Mouse (Mus musculus) layer of hippocampus, adult 2 months (tissue): ENCODE measurements around the gene Trim14. TPM values are rescaled to one million over a fixed set of nuclear protein-coding genes. Genes with fewer than 3 reads are reported as not detected.

Experiments used
- DNase-seq, 2 experiments: peaks; one replicate each; pipeline ENCODE4 v3.0.0; 2022; ENCODE audit warnings: low spot score in 2 of 2
- H3K27ac ChIP-seq: fragments of 200-600 bp; 2 replicates; pipeline ENCODE4 v1.8.1; 2022
- H3K4me3 ChIP-seq: fragments of 200-600 bp; 2 replicates; pipeline ENCODE4 v1.8.1; 2022; ENCODE audit warnings: mild to moderate bottlenecking
- CTCF ChIP-seq: fragments of 200-600 bp; conservative IDR thresholded peaks from 2 replicates; pipeline ENCODE4 v1.8.1; 2022; ENCODE audit warnings: antibody characterized with exemption, mild to moderate bottlenecking, moderate library complexity
- total RNA-seq, 2 experiments: library from RNA; stranded (reverse); gene quantifications; 2 replicates each; pipeline ENCODE4 v1.2.3; 2021

Trim14 gene
- total RNA-seq, 2 experiments from 2014 or later = 0.93 to 1.2 TPM

DNA sequence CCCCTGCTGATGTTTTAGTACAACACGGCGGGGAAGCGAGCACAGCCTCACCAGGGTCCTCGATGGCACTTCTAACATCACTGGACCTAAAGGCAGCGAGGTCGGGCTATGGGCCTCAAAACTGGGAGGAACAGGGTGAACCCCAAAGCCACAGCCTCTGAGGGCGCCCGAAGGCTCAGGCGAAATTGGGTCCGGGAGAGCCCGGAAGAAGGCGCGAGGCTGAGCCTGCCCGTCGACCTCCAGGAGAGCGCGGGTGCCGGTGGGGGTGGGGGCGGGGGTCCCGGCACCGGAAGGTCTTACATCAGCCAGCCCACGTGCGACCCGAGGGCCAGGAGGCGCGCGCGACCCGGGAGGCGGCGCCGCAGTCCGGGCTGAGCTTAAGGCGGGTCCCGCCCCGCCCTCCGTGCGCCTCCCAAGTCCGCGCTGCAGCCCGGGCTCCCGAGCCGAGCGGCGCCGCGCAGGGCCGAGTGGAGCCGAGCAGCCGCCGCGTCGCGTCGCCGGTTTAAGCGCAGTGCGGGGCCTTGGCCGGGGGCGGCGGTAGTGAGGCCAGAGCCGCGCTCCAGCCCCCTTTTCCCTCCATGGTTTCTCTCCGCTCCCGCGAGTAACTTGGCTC, 85.3 kb downstream of the Trim14 start, which contains the start of gene Anp32b:
Anp32b (plus strand) TSS at position 384 of the 613 bp plus-strand sequence.
- TF ChIP-seq CTCF = peak; percentile 81
- DNase-seq = peak; percentile 87 to 93
- Histone ChIP-seq H3K27ac (peak within 1 kb of the TSS; percentile 97), H3K4me3 (peak within 1 kb of the TSS; percentile 87)

DNA sequence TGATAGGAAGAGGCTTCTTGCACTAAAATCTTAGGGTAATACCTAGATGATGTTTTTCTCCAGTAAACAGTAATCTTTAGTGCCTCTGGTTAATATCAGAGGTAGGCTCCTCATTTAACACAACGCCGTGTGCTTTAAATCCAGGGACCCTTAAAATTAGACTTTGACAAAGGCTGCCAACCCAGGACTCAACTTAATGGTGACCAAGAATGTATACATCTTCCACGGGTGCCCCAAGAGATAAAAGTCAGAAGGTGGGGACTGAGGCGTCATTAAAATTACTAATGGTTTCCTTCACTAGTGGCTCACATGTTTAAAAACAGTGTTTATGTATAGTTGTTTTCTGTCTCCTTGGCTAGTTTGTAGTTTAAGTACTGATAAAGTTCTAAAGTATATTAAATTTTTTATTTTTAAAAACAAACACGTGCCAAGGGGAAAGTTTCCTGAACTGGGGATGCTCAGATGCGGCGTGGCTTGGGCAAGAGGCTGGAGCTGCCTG, 85.9 kb downstream of the Trim14 start:
- H3K27ac ChIP-seq = peak overlapping the region; percentile 97
- DNase-seq = no peak
- H3K4me3 ChIP-seq = peak overlapping the region; percentile 87
- no peak for TF ChIP-seq CTCF

DNA sequence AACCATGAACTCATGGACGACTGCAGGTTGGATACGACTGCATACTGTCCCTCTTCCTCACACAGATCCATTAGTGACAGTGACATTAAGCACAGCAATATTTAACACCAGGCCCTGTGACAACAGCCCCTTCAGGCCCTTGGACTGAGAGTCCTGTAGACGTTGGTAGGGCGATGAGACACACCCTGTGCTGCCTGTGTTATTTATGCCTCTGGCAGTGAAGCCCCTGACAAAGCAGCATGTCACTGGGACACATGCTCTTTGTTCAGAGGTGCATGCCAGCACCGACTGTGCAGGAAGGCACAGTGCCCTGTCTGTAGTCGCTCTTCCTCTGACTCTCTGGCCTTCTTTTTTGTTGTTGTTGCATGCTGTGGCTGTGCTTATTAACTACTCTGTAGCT, 87.1 kb downstream of the Trim14 start:
- H3K27ac ChIP-seq = no peak overlapping the region
- no peak for DNase-seq
- no peak for TF ChIP-seq CTCF

DNA sequence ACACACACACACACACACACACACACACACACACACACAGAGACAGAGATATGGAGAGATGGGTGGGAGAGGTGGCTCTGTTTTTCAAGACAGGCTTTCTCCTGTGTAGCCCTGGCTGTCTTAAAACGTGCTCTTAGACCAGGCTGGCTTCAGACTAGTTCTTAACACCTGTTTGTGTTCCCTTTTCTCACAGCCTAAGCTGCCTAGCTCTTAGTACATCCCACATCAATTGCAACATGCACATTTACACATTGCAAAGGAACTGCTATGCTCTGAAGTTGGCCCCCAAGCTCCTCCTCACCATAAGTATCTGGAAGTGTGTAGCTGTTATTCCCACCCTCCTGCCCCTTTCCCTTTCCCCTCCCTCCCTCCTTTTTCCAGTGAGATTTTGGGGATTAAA, 88.5 kb downstream of the Trim14 start:
- H3K4me3 ChIP-seq = no peak overlapping the region

More for the DNA sequence above, 87.1 kb downstream of the Trim14 start:
- no peak overlapping the region for H3K4me3 ChIP-seq

DNA sequence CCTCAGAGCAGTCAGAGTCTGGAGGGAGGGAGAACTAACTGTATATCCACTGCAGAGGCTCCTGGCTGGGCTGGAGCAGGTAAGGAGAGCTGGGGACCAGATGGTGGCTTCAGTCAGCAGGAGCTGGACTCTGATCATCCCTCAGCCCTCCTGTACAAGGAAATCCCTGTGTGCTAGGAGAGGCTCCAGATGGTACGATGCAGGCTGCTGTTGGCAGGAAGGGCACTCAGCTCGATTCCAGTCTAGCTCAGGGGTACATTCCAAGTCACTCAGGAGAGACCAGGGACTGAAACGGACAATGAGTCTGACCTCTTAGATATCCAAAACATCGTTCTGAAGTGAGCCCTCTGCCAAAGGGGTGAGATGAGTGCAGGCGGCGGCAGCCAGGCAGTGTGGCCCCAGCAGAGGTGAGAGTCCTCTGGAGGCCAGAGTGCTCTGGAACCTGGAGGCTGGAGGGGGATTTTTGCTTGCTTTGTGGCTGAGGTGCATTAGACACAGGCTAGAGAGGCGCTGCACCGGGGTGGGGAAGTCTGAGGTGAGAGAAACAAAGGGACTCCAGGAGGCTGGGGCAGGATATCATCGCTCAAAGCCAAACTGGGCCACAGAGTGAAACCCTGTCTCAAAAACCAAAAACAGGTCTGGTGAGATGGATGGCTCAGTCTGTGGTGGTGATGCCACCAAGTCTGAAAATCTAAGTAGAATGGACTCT, 90.5 kb downstream of the Trim14 start:
- no peak overlapping the region for H3K27ac ChIP-seq
- no peak overlapping the region for H3K4me3 ChIP-seq
- TF ChIP-seq CTCF = no peak
- no peak for DNase-seq

More for the DNA sequence above, 88.5 kb downstream of the Trim14 start:
- no peak overlapping the region for H3K27ac ChIP-seq
- DNase-seq = no peak
- TF ChIP-seq CTCF = no peak

Other genes starting within 250 kb of the Trim14 start
- gene Foxe1, start 192.5 kb downstream of the Trim14 start, total RNA-seq = not detected
- 1 to 10 TPM; 4.6 to 4.8 TPM for gene Trmo, start 146.7 kb downstream of the Trim14 start, total RNA-seq
- not detected for gene Hemgn, start 122.6 kb downstream of the Trim14 start, total RNA-seq
- 10 to 100 TPM; 54.4 to 56.5 TPM for gene Anp32b, start 85.2 kb downstream of the Trim14 start, total RNA-seq
- 10 to 100 TPM; 17.5 to 20.1 TPM for gene Nans, start 46.9 kb downstream of the Trim14 start, total RNA-seq
- 10 to 100 TPM; 15.6 to 16.1 TPM for gene Coro2a, start 66.1 kb upstream of the Trim14 start, total RNA-seq
- gene Tbc1d2, start 114.1 kb upstream of the Trim14 start, total RNA-seq = 1 to 10 TPM; 2.6 to 3.1 TPM